Mouse (Mus musculus): ENCODE measurements around the gene Maneal. TPM values are rescaled to one million over a fixed set of nuclear protein-coding genes. Genes with fewer than 3 reads are reported as not detected.

The Maneal gene
- total RNA-seq (2022), result 1 to 10 TPM in 1 of 4 experiments, under 1 TPM in 3; 0.54 to 1.0 (median 0.69) TPM

GRCm38 (mm10) chr4:124861283-124862188 lies at the start of gene Maneal:
Maneal (minus strand) TSS chr4:124862171.
- DNase-seq (ENCODE audit: low spot score), result no peak

DNA sequence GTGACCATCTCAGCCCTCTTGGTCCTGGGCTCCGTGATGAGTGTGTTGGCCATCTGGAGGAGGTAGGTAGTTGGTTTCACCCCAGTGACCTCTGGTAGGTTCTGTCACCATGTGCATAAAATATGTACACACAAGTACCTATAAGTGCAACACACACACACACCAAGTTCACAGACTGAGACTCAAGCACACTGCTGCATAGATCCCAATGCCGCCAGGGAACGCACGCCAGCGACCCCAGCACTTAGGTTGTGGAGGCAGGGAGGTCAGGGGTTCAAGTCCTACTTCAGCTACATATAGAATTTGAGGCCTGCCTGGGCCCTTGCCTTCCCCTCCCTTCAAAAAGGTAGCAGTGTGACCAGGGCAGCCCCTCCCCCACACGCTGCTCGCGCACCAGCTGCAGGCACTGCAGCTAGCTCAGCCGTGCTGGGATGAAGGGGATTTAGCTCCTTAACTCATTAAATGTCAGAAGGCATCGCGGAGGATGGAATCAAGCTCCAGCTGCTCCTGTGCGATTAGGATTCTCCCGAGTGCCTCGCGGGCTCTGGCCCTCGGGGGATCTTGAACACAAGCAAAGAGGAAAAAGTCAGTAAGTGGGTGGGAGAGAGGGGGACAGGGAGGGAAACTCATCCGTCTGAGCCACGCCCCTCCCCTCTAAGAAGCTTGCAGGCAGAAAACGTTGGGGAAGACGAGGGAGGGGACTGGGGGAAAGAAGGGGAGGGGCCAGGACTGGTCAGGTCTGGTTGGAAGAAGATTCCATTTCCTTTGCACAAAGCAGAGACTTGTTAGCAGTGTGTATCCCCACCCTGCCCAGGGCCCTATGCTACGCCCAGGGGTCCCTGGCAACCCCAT lies 44.2 kb upstream of the Maneal start:
- DNase-seq (ENCODE audit: low spot score), result no peak

DNA sequence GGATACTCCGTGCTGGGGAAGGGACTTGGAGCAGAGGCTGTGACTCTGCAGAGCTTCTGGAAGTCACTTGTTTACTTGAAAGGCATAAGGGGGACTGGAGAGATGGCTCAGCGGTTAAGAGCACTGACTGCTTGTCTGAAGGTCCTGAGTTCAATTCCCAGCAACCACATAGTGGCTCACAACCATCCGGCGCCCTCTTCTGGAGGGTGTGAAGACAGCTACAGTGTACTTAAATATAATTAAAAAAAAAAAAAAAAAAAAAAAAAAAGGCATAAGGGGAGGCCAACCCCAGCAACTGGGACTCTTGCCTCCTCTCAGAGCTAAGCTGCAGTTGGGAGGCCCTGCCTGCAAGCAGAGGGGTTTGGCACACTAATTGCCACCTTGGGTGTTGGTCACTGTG lies 43.4 kb upstream of the Maneal start:
- no peak for DNase-seq (ENCODE audit: low spot score)

DNA sequence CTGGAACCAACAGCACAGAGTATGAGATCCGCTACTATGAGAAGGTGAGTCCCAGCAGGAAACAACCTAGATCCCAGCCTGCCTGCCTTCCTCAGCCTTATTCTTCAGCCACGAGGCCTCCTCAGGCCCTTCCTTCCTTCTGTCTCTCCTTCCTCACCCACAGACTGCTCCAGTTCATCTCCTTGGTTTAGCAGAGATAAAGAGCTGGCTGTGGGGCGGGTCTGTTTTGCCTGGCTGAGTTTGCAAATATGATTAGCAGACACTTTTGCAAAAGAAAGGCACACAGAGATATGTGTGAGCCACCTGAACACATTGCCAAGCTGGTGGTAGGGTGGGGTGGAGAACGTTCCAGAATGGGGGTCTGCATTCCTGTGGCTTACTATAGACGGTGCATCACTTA lies 37.9 kb upstream of the Maneal start:
- no peak for DNase-seq (ENCODE audit: low spot score)

GRCm38 (mm10) chr4:124898428-124898827 lies 36.5 kb upstream of the Maneal start:
- DNase-seq (ENCODE audit: low spot score), result no peak

GRCm38 (mm10) chr4:124894508-124895428 lies 32.8 kb upstream of the Maneal start:
- DNase-seq (ENCODE audit: low spot score), result no peak

DNA sequence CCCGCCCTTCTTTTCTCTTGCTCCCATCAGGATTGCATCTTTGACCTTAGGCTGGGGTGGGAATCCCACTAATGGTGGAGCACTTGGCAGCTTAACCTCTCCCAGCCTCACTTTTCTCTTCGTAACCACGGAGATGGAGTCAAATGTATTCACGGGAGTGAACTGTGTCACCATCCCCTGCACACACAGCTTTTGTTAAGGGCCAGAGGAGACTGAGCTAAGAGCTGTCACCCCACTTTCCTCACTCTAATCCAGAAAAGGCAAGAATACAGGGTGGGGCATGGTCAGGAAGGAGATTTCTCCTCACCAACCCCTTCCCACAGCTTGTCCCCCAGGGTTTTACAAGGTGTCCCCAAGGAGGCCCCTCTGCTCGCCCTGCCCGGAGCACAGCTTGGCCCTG lies 31.8 kb upstream of the Maneal start:
- no peak for DNase-seq (ENCODE audit: low spot score)

DNA sequence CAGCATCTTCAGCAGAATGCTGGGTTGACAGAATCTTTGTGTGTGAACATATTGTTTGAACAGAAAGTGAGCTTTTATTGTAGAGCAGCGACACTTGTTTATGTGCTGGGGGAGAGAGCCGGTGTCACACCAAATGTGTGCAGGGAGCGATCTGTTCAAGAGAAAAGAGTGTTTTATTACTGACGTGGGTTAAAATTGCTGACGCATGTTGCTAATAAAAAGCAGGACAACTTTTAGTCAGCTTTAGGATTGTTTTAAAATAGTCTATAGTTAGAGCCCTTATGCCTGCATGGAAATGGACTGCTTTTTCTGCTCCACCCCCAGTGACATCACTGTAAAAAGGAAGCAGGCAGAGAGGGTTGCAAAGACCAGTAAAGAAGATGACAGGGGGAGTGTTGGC lies 28.9 kb upstream of the Maneal start:
- DNase-seq (ENCODE audit: low spot score), result no peak

- no peak for DNase-seq (ENCODE audit: low spot score)
Measured at GRCm38 (mm10) chr4:124889935-124890334, 28.0 kb upstream of the Maneal start.

GRCm38 (mm10) chr4:124888702-124889101 lies 26.7 kb upstream of the Maneal start:
- no peak for DNase-seq (ENCODE audit: low spot score)

DNA sequence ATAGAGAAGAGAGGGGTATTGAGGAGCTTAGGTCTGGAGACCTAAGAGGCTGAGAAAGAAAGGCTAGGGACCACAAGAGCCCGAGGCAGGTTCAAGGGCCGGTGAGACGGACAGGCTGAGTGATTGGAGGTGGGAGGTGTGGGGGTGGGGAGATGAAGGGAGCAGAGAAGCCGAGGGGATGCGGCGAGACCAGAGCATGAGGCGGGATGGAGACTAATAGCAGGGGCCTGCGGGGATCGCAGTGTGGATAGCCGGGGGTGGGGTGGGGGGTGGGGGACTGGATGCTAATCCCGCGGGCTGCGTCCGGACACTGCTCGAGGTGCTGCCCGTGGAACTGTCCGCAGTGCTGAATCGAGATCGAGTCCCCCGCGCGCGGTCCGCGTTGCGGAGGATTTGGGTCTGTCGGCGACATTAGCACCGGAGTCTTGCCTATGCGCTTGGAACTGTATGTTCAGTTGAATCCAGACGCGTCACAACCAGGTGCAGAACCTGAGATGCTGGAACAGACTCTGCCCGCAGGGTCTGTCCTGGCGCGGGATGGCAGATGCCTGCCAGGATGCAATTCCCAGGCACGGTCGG lies 20.3 kb upstream of the Maneal start:
- DNase-seq (ENCODE audit: low spot score), result no peak

GRCm38 (mm10) chr4:124881341-124881908 lies 19.5 kb upstream of the Maneal start:
- DNase-seq (ENCODE audit: low spot score), result no peak

- DNase-seq (ENCODE audit: low spot score), result no peak
Measured at GRCm38 (mm10) chr4:124880599-124880998, 18.6 kb upstream of the Maneal start, which contains the start of gene Epha10. Epha10 (plus strand) TSS chr4:124880899.

DNA sequence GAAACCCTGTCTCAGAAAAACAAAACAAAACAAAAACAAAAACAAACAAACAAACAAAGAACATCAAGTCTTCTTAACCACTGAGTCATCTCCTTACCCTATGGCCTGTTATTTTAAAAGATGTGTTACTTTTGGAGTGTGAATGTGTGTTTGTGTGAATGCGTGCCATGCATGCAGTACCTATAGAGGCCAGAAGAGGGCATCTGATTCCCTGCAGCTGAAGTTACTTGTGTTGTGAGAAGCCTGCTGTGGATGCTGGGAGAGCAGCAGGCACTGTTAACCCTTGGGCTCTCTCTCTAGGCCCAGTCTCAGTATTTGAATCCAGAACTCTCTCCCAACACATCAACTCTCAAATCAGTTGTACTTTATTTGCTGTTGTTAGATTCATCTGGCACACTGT lies 10.7 kb upstream of the Maneal start:
- no peak for DNase-seq (ENCODE audit: low spot score)

- DNase-seq (ENCODE audit: low spot score), result peak; percentile 28
Measured at GRCm38 (mm10) chr4:124860446-124860845, 1.5 kb downstream of the Maneal start.

GRCm38 (mm10) chr4:124858370-124858769 lies 3.6 kb downstream of the Maneal start:
- DNase-seq (ENCODE audit: low spot score), result no peak

GRCm38 (mm10) chr4:124856294-124856693 lies 5.7 kb downstream of the Maneal start:
- DNase-seq (ENCODE audit: low spot score), result no peak

GRCm38 (mm10) chr4:124850933-124851658 lies 10.9 kb downstream of the Maneal start, which contains the start of gene 1110065P20Rik:
1110065P20Rik (minus strand) TSS chr4:124851196.
- peak; percentile 67 for DNase-seq (ENCODE audit: low spot score)

GRCm38 (mm10) chr4:124850261-124850913 lies 11.6 kb downstream of the Maneal start, which contains the start of gene Yrdc:
Yrdc (plus strand) TSS chr4:124850679.
- peak; percentile 92 for DNase-seq (ENCODE audit: low spot score)

Data from heart, adult 8-10 months (tissue).